In the genomic region with DNA sequence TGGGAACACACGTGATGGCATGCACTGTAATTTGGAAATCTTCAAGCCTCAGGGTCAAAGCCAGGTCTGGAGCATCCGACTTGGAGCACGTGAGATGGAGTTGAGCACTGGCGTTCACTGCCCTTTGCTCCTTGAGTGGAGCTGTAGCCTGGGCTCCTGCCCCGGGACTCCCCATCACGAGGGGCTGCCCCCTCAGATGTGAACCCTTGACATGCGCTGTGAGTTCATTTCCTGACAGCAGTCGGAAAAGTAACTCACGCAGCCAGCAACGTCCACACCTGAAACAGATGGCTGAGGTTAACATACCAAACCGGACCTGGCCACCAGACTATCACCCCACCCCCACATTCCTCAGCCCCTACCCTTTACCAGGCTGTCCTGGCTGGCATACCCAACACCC, we compare ENCODE assay signal across 30 mouse cellular contexts. TPM values are rescaled to one million over a fixed set of nuclear protein-coding genes. Genes with fewer than 3 reads are reported as not detected.
"Had no signal": no experiment of that assay in that cellular context is flagged by ENCODE, and none has a peak within 500 bp of the region (broad histone marks: within the 10 kb centered on the region; RNA-seq: fewer than 3 reads in every experiment).

No protein-coding gene starts in this region.

- H3K27ac ChIP-seq: gastrocnemius, adult 2 months; heart, adult 2 months; heart, embryonic 10.5 days; hindbrain, embryonic 10.5 days; hindbrain, embryonic 12.5 days; hindbrain, postnatal 0 days; kidney, embryonic 15.5 days; kidney, postnatal 0 days; limb, embryonic 12.5 days; liver, embryonic 13.5 days had no signal

- DNase-seq: gastrocnemius, adult 2 months; gastrocnemius, postnatal 10 days; gastrocnemius, postnatal 25 days; heart, adult 2 months; heart, postnatal 10 days; heart, postnatal 4 days; kidney, adult 11 months; kidney, adult 2 months; kidney, adult 9 months; kidney, postnatal 14 days; kidney, postnatal 36 days; layer of hippocampus, adult 9-11 months; layer of hippocampus, postnatal 36 days; left cerebral cortex, postnatal 4 days; liver; liver, embryonic 13.5 days had no signal

- ATAC-seq: hindbrain, postnatal 0 days; intestine, embryonic 16.5 days had no signal

- H3K4me3 ChIP-seq: gastrocnemius, adult 2 months; heart, adult 2 months; heart, embryonic 10.5 days; heart, embryonic 12.5 days; hindbrain, embryonic 10.5 days; hindbrain, embryonic 12.5 days; kidney, embryonic 15.5 days; limb, embryonic 12.5 days; liver, embryonic 13.5 days had no signal

- H3K36me3 ChIP-seq: heart, embryonic 10.5 days; heart, embryonic 12.5 days; hindbrain, embryonic 10.5 days; hindbrain, embryonic 12.5 days; kidney, embryonic 15.5 days; limb, embryonic 12.5 days; liver, embryonic 13.5 days had no signal

- H3K9ac ChIP-seq: heart, embryonic 12.5 days; hindbrain, embryonic 12.5 days; hindbrain, embryonic 14.5 days; kidney, embryonic 15.5 days; limb, embryonic 12.5 days; liver, embryonic 13.5 days had no signal

- H3K4me2 ChIP-seq: heart, embryonic 12.5 days; hindbrain, embryonic 12.5 days; hindbrain, embryonic 14.5 days; kidney, embryonic 15.5 days; limb, embryonic 12.5 days; liver, embryonic 11.5 days; liver, embryonic 13.5 days had no signal

- H3K9me3 ChIP-seq: heart, embryonic 10.5 days; heart, embryonic 12.5 days; hindbrain, embryonic 10.5 days; hindbrain, embryonic 12.5 days; kidney, embryonic 15.5 days; limb, embryonic 12.5 days; liver, embryonic 13.5 days had no signal

- H3K27me3 ChIP-seq: kidney, embryonic 15.5 days; limb, embryonic 12.5 days had no signal

RNA-seq across cellular contexts. Expression of a gene that starts 4.0 kb away (rescaled TPM):
- total RNA-seq: gastrocnemius, adult 2 months; gastrocnemius, postnatal 25 days; granulocyte monocyte progenitor cell, adult 5-6 weeks; heart, postnatal 10 days; heart, postnatal 25 days; heart, postnatal 4 days had no signal
- polyA plus RNA-seq: heart, adult 2 months; heart, embryonic 12.5 days; large intestine, adult 2 months had no signal
